Mouse (Mus musculus): ENCODE measurements around the gene Nol12. TPM values are rescaled to one million over a fixed set of nuclear protein-coding genes. Genes with fewer than 3 reads are reported as not detected.

The Nol12 gene
- total RNA-seq, 2 experiments from 2014 or later = 22.2 to 23.1 TPM

GRCm38 (mm10) chr15:78948883-78949282, 14.2 kb downstream of the Nol12 start:
- no peak for DNase-seq

GRCm38 (mm10) chr15:78955663-78956062, 20.9 kb downstream of the Nol12 start:
- DNase-seq = no peak

DNA sequence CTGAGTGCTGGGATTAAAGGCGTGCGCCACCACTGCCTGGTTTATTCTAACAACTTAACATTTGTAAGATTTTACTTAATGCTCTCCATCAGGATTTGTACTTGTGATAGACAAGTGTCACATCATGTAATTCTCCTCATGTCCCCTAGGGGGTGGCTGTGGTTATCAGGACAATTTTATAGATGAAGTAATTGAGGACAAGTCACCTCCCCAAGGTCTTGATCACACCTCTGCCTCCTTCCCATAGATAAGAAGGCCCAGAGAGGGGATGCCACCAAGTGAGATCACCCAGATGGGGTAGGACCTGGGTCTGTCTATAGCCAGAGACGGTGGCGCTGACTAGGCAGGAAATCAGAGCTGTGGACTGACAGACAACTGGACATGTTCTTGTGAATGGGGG, 21.6 kb downstream of the Nol12 start:
- no peak for DNase-seq

- no peak for DNase-seq
These were observed 22.3 kb downstream of the Nol12 start for GRCm38 (mm10) chr15:78957021-78957420.

GRCm38 (mm10) chr15:78959537-78959936, 24.8 kb downstream of the Nol12 start:
- no peak for DNase-seq

GRCm38 (mm10) chr15:78960088-78960487, 25.4 kb downstream of the Nol12 start:
- peak; percentile 79 for DNase-seq

DNA sequence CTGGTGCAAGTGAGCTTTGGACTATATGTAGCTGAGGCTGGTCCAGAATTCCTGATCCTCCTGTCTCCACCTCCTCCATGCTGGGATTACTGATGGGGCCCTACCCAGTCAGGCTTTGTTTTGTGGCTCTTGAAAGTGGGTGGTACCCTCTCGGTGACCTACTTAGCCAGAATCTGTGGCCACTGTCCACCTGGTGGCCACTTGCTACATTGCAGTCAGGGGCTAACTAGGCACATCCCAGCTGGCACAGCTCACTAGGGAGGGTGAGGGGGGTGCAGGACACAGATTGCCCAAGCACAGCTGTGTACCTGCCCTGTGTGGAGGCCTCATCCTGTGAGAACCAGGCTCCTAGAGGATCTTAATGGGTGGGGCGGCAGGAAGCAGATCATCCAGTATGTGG, 28.2 kb downstream of the Nol12 start:
- peak; percentile 58 for DNase-seq

DNA sequence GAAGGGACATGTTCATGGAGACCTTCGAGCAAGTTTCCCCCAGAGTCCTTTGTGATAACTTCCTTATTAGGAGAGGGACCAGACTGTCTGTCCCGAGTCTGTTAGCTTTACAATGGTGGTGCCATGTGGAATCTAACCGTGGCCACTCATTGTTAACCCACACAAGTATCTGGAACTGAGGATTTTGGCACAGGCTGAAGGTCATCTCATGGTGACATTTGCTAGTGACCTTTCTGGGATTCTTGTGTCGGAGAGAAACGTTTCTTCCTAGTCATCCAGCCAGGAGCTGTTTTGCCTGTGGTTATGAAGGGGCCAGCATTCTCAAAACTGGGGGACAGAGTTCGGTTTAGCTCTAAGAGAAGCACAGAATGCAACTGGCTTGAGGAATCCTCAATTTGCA, 36.9 kb downstream of the Nol12 start:
- DNase-seq = no peak

GRCm38 (mm10) chr15:78973950-78974349, 39.2 kb downstream of the Nol12 start:
- DNase-seq = peak; percentile 45

GRCm38 (mm10) chr15:78977676-78978159, 43.0 kb downstream of the Nol12 start:
- no peak for DNase-seq

- DNase-seq = peak; percentile 83
These were observed 44.1 kb downstream of the Nol12 start for GRCm38 (mm10) chr15:78978875-78979274.

DNA sequence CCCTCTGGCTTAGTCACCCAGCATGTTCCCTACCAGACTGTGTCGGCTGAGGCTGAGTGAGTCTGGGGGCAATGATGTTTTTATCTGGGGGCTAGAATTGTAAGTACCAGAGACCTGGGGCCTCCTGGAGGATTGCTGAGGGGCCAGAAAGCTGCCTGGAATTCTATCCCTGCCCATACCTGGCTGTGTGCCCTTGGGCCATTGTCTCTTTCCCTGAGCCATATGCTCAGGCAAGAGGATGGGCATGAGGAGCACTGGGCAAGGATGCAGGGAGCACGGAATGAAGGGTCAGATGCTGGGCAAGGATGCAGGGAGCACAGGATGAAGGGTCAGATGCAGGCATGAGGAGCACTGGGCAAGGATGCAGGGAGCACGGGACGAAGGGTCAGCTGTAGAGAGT, 45.4 kb downstream of the Nol12 start:
- DNase-seq = no peak

DNA sequence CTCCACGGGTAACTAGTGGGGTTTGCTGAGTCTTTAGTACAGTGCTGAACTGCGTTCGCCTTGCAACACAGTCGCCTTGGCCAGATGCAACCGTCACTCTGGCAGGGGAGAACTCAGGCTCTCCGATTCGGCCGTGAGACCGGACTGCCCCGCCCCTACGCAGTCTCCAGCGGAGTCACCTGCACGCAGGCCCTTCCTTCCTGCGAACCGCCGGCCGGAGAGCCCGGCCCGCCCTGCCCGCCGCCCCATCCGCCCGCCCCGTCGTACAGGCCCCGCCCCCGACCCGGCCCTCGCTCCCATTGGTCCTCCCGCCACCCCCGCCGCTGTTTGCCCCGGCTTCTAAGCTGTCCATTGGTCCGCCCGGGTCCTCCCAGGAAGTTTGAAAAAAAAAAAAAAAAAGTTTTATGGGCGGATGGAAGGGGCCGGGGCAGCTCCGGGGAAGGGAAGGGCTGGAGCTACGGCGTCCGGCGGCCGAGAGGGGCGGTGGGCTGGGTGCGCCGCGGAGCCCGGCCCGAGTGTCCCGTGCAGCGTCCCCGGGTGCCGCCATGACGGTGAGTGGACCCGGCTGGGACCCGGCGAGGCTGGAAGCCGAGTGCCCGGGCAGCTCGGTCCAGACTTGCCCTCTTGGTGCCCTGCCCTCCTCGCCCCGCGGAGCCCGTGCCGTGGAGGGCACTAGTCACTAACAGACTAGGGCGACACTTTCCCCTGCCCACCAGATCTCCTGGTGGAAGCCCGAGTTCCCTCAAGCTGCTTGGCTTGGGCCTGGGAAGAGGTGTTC, 48.1 kb downstream of the Nol12 start:
- peak; percentile 96 for DNase-seq

DNA sequence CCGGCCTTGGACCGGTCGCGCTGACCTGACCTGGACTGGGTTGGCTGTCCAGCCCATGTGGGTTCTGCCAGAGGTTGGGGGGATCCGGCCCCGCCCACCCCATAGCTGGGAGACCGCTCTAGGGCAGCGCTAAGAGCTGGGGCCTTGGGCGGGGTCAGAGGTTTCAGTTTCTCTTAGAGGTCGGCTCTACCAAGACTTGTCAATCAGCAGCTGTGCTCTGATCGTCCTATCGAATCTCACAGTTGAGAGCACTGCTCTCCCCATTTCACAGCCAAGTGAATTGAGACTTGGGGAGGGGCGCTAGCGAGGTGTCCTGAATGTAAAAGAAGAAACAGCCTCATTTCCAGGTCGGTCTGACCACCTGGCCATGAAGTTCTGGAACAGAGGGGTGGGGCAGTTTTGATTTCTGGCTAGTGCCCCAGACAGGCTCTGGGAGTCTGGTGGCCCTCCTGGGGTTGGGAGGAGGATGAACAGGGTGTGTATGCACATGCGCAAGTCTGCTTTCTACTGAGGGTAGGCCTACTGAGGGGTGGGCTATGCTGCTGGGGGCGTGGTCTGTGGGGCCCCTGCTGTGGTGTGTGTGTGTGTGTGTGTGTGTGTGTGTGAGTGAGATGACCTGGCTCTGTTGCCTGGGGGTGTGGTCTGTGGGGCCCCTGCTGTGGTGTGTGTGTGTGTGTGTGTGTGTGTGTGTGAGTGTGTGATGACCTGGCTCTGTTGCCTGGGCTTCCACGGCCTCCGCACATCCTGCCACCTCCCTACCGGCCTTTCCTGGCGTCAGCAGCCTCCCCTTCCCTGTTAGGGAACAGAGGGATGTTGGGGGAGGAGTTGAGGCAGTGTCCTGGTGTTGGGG, 48.9 kb downstream of the Nol12 start:
- DNase-seq = peak; percentile 71

DNA sequence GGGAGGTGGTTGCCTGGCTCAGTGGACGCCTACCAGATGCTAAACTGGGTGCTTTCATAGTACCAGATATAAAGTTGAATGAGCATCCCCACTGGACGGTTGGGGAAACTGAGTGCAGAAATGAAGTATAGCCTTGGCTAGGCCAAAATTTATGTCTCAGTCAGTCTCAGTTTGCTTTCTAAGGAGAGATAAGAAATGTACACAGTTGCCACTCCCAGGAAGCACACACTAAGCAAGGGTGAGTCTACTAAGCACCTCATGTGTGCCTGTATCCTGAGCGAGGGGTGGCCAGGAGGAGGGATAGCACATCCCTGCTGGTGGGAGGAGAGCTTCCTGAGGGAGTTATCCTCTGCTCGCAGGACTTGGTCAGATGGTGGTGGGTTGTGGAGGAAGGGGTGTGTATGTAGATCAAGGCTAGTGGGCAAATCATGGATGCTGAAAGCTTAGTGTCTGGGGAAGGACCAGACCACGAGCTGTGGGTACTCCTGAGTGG, 49.6 kb downstream of the Nol12 start:
- DNase-seq = no peak

- DNase-seq = peak; percentile 86
These were observed 51.9 kb downstream of the Nol12 start for GRCm38 (mm10) chr15:78986536-78987220.

DNA sequence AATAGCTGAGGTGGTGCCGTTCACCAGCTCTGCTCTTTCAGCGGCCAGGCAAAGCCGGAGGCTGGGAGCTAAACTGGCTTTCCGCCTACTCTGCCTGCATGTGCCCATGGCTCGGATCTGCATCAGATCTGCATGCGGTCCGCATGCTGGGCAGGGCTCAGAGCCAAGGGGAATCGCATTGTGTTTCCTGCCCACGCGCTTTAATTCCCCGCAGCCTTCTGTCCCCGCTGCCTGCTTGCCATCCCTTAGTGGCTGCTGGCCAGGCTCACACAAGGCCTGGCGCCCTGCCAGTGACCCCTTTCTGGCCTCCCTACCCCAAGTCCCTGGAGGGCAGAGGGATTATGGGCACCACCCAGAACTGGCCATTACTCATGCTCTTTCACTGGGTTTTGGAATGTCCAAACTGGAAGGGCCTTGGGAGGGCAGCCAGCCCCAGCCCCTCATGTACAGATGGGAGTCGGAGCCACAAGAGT, 53.8 kb downstream of the Nol12 start:
- peak; percentile 65 for DNase-seq

DNA sequence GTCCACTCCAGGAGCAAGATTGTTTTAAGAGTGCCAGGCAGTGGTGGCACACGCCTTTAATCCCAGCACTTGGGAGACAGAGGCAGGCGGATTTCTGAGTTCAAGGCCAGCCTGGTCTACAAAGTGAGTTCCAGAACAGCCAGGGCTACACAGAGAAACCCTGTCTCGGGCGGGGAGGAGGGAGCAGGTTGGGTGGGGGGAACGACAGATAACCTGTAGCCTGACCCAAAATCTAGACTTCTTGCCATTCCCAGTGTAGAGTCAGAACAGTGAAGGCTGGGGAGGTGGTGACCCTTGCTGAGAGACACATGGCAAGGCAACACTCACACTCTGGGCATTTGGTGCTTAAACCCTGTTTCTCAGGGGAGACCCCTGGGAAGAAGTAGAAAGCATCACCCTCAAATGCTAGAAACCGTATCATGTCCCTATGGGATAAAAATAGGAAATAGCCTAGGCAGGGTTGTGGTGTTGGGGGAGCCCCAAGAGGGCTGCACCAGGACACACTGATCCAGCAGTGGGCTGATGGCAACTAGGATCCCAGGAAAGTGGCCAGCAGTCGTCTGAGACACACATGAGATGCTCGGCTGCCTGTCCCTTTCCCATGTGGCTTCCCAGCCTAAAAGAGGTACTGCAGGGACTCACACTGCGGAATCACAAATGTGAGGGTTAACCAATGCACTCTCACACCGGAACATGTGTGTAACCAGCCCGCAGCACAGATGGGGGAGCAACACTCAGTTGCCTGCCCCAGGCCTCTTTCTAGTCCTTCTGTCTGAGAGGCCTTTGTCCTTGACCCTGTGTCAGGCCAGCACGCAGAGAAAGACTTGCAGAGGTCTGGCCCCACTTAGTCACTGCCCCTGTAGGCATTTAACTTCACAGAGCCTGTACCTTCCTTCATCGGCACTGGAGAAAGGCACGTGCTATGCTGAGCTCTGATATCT, 54.7 kb downstream of the Nol12 start:
- DNase-seq = peak; percentile 52

DNA sequence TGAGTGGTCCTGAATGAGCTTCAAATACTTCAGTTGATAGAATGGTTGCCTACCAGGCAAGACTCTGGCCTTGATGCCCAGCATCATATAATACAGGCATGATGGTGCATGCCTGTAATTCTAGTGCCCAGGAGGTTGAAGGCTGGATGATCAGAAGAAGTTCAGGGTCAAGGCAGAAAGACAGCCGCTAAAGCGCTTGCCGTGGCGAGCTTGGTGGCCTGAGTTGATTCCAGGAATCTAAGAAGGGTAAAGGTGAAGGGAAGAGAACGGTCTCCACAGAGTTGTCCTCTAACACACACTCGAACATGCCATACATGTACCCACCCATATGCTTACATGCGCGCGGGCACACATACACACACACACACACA, 55.3 kb downstream of the Nol12 start:
- no peak for DNase-seq

GRCm38 (mm10) chr15:78990970-78991525, 56.3 kb downstream of the Nol12 start:
- DNase-seq = no peak

GRCm38 (mm10) chr15:78992235-78992634, 57.5 kb downstream of the Nol12 start:
- no peak for DNase-seq

Measured in gastrocnemius, postnatal 25 days (tissue).